Comparison of ENCODE assay signal across 8 mouse cellular contexts in the genomic region with DNA sequence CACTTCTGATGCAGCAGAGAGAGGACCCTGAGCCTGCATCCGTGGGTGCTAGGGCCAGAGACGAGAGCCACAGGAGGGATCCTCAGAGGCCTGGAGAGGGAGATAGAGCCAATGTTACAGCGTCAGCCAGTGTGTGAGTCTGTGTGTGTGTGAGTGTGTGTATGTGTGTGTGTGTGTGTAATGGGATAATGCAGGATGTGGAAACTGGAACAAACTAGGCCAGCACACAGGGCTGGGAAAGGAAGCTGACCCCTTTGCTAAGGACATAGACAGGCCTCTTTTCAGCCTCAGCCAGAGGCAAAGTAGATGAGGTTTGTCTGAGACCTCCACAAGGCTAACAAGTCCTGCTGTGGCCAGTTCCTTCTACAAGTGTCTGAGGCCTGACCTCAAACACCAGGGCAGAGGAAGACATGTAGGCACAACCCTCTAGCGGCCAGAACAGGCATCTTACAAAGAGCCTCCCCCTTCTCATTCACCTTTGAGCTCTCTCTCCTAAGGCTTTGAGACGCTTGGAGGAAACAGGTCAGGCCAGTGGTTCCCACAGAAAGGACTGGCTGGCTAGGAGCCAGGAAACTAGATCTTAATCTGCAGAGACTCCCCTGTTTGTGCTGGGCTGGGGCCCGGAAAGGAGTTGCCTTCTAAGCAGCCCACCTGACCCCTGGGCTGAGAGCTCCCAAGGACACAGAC. TPM values are rescaled to one million over a fixed set of nuclear protein-coding genes. Genes with fewer than 3 reads are reported as not detected.
A peak's percentile ranks its signal among the peaks of the same experiment; 100 is the strongest.
DNase-seq lines count a peak whose midpoint lies in the region; ATAC-seq and TF ChIP-seq lines count a peak whose summit lies in the region.

No protein-coding gene starts in this region.

- no peaks in the 10 kb centered on the region for H3K27me3 ChIP-seq in heart, adult 2 months (ENCODE audit: control insufficient read depth, insufficient read depth, low read length)
- no peaks in the 10 kb centered on the region for H3K27me3 ChIP-seq in kidney, embryonic 14.5 days (ENCODE audit: control insufficient read depth, insufficient read depth, low read length)

- peaks cover 8% of the 10 kb centered on the region for H3K4me1 ChIP-seq in heart, adult 2 months (ENCODE audit: control insufficient read depth, insufficient read depth, low read length)
- H3K4me1 ChIP-seq in kidney, embryonic 14.5 days (ENCODE audit: control insufficient read depth, insufficient read depth, low read length): peaks cover 30% of the 10 kb centered on the region

- peak; percentile 71 for TF ChIP-seq CTCF in heart, adult 2 months (IDR thresholded peaks at IDR 0.05)

- H3K4me2 ChIP-seq in kidney, embryonic 14.5 days (replicated peaks; ENCODE audit: low read depth, low read length): no peak overlapping the region

- TF ChIP-seq EP300 in heart, adult 2 months (IDR thresholded peaks at IDR 0.05; ENCODE audit: insufficient read depth, low read depth, low read length): peak; percentile 72

- H3K9me3 ChIP-seq in kidney, embryonic 14.5 days (ENCODE audit: control insufficient read depth, low read length): no peaks in the 10 kb centered on the region

- no peak overlapping the region for H3K4me3 ChIP-seq in heart, adult 2 months
- no peak overlapping the region for H3K4me3 ChIP-seq in kidney, embryonic 14.5 days (ENCODE audit: low read length)

- DNase-seq in cerebellum, adult 11 months: no peak
- DNase-seq in WW6 (ENCODE audit: low read depth, low spot score): peak; percentile 29
- peak; percentile 63 to 79 for DNase-seq in heart, adult 2 months
- DNase-seq in lung, postnatal 36 days: peak; percentile 79
- DNase-seq in urinary bladder, postnatal 25 days (ENCODE audit: low spot score): peak; percentile 59

- H3K79me2 ChIP-seq in heart, adult 2 months (replicated peaks; ENCODE audit: control insufficient read depth, insufficient read depth, low read length): no peaks in the 10 kb centered on the region

- ATAC-seq in cerebellum, adult (ENCODE audit: insufficient number of reproducible peaks, low FRiP score, low TSS enrichment): 0 out of 2 replicates have a peak, but pooled peaks have one; percentile 17
- peak; percentile 81 for ATAC-seq in kidney, embryonic 14.5 days (ENCODE audit: low FRiP score, low TSS enrichment)
- ATAC-seq in inflammation-experienced regulatory T-cells, adult 6 months: no peak

- intact Hi-C loops in heart, adult 2 months (cut with DNase I): loop anchor here (5.0 kb wide), 1 partner anchor 62 kb away; no protein-coding TSS in a partner anchor

- 31% methylated on average over 6 of the region's 6 CpGs for WGBS in heart, adult 2 months
- WGBS in kidney, embryonic 14.5 days: 21% methylated on average over 6 of the region's 6 CpGs

- no peaks in the 10 kb centered on the region for H3K36me3 ChIP-seq in heart, adult 2 months (ENCODE audit: control insufficient read depth, insufficient read depth, low read length)
- H3K36me3 ChIP-seq in kidney, embryonic 14.5 days (ENCODE audit: control insufficient read depth, insufficient read depth, low read length): no peaks in the 10 kb centered on the region

- no peak for TF ChIP-seq POLR2A in heart, adult 2 months (IDR thresholded peaks at IDR 0.05; ENCODE audit: insufficient read depth, low read depth, low read length)

- H3K27ac ChIP-seq in heart, adult 2 months: peak overlapping the region; percentile 83
- H3K27ac ChIP-seq in kidney, embryonic 14.5 days (ENCODE audit: low read depth, low read length): peak overlapping the region; percentile 70

- H3K9ac ChIP-seq in heart, adult 2 months (ENCODE audit: low read depth, low read length): peak overlapping the region; percentile 50; the same call in 1 of the 2 replicates
- H3K9ac ChIP-seq in kidney, embryonic 14.5 days (ENCODE audit: low read depth, low read length): no peak overlapping the region

RNA-seq across cellular contexts. Expression of a gene that starts 35.1 kb away (rescaled TPM):
- total RNA-seq in heart, adult 2 months (2021): 1 to 10 TPM; 2.5 to 3.2 TPM
- polyA plus RNA-seq in heart, adult 2 months (2012; rRNA removed): 1.0 and 1.1 TPM in 2 replicates
- polyA plus RNA-seq in kidney, embryonic 14.5 days (2014; fragmentation: Nextera tagmentation; extraction: Ambion mirVana): 3.3 and 5.3 TPM in 2 replicates
- polyA plus RNA-seq in inflammation-experienced regulatory T-cells, adult 6 months (2017; shearing (Covaris generic)): under 1 TPM in 2 of 3 experiments, not detected in 1; 0.04 to 0.19 TPM
